Mouse (Mus musculus) cerebellum, adult 9-11 months (tissue): ENCODE measurements around the gene Ccdc85c.

Experiments used
- DNase-seq: peaks from one replicate; pipeline ENCODE4 v3.0.0; 2022

Gene Ccdc85c

DNA sequence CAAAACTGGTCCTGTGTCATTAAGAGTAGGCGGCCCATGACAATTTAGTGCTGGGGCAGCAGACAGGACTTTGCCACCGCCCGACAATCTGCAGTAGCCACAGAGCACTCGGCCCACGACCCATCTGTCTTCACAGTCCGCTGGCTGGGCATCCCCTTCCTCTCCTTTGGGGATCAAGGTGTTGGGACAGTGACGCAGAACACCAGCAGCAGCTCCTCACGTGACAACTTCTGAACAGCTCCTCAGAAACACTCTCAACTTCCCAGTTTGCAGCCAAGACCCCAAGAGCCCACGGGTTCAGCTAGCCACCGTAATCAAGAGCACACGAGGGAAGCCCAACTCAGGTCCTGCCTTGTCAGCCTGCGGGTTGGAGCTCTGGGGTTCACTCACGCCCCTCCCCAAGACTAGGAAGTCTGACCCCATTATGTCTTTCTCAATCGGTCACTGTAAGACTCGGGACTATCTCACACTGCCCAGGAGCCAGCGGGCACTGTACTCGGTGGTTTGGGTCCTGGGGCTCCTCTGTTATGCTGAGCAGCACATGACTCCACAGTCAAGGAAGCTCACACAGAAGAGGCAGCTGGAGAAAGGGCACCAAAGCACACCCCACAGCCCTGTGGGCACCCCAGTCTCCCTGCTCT is 36.7 kb downstream of the Ccdc85c start:
- no peak for DNase-seq

- DNase-seq = peak; percentile 74
These were observed 37.8 kb downstream of the Ccdc85c start for GRCm38 (mm10) chr12:108237300-108238006.

- DNase-seq = no peak
These were observed 39.2 kb downstream of the Ccdc85c start for GRCm38 (mm10) chr12:108235976-108236555.

- DNase-seq = peak; percentile 72
These were observed 40.2 kb downstream of the Ccdc85c start for GRCm38 (mm10) chr12:108234832-108235602.

GRCm38 (mm10) chr12:108233736-108234135 is 41.5 kb downstream of the Ccdc85c start:
- DNase-seq = peak; percentile 66

DNA sequence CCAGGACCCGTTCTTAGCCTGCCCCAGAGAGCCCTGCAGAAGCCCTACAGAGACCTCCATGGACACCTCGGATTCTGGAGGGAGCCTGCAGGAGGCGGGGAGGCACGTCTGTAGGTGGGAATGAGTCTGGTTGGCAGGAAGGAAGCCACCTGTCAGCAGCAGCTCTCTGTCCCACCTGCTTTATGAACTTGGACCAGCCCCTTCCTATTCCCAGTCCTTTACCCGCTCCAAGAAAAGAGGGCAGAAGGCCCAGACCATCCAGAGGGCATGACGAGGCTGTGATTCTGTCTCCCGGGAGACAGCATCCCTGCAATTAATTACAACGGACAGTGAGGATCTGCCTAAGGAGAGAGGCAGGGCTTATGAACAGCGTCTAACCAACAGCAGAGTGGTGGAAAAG is 43.3 kb downstream of the Ccdc85c start:
- peak; percentile 81 for DNase-seq

DNA sequence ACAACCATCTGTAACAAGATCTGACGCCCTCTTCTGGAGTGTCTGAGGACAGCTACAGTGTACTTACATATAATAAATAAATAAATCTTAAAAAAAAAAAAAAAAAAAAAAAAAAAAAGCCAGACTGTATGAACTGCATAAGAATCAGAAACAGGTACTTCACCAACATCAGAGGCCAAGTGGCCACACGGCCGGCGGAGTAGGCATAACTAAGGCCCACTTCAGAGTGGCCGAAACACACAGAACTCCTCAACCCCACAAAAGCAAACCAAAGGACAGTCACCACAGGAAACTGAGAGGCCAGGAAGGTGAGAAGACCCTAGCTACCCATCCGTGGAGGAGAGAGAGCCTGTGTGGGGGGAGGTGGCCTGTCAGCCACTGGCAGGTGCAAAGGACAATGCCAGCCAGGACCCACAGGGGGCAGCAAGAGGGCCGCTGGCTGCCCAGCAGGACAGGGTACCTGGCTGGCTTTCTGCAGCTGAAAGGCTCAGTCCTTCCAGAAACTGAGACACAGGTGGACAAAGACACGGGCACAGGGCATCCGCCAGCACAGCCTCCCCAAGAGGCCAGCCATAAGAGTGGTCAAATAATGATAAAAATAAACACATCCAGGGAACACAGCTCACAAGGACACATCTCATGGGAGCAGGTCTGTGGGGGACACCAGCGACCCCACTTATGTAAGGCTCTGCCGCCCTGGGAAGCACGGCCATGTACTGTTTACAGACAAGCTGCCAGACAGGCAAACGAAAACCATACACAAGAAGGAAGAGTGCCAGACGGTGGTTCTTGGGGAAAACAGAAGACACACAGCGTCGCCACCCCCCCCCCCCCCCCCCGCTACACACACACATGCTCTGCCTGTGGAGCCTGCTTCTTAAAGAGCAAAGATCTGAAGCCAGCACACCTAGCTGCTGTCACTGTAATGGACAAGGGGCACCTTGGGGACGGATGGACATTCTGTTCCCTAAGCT is 44.1 kb downstream of the Ccdc85c start:
- peak; percentile 89 for DNase-seq

DNA sequence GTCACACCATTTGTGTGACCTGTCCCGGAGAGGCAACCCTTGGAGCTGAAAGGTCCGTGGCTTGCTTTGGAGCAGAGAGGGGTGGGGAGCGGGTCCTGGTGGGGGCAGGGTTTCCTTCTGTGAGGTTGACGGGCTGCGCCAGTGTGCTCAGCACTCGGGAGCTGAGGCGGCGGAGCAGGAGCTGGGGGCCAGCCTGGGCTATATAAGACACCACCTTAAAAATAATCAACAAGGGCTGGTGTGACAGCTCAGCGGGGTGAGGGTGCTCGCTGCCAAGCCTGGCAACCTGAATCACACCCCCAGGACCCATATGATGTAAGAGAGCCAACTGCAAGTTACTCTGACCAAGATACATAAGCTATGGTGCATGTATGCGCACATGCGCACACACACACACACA is 45.1 kb downstream of the Ccdc85c start:
- peak; percentile 72 for DNase-seq

- peak; percentile 76 for DNase-seq
These were observed 47.7 kb downstream of the Ccdc85c start for GRCm38 (mm10) chr12:108227527-108227926.

GRCm38 (mm10) chr12:108226941-108227340 is 48.3 kb downstream of the Ccdc85c start:
- peak; percentile 90 for DNase-seq

DNA sequence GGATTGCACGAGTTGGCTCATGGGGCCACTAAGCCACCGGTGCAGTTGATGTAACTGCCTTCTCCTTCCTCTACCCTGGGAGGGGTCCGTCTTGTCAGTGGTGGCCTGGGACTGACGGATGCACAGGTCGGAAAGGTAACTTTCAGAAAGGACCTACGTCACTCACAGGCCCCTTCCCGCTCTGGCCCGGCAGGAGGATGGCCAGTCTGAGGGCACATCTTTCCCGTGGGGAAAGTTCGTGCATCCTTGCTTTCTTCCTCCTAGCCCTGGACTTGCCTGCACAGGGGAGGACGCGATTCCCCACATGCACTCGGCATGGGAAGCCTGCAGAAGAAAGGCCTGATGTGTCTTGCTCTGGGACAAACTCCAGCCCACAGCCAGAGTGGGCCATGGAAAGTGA is 49.0 kb downstream of the Ccdc85c start:
- peak; percentile 70 for DNase-seq

DNA sequence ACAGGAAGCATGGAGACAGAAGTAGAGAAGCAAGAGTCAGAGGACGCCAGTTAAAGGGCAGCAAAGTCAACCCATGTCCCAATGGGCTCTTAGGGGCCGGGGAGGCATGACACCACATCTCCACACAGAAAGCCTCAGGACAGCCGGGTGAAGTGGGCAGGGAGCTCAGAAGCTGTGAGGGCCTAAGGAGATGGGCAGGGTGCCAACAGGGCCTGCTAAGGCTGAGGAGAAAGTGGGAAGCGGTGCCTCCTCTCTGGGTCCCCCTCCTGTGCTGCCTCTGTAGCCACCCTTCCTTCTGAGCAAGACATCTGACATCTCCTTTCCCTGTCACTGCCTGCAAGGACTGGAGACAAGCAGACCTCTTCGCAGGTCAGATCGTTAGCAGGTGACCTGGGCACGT is 49.4 kb downstream of the Ccdc85c start:
- peak; percentile 79 for DNase-seq

DNA sequence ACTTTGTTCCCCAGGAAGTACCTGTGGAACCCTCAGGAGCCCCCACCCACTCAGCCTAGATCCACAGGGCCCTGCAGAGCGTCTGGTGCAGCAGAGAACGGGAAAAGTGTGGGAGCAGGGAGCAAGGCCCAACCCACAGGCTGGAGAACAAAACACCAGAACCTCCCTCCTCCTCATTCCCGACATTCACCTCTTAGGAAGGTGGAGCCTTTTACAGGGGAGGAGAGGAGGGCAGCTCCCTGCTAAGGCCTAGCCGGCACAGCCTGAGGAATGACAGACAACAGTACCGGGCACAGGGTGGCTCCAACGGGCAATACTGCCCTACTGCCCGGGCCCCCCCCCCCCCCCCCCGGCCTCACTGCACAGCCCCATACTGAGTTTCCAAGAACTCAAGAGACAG is 51.9 kb downstream of the Ccdc85c start:
- DNase-seq = no peak

GRCm38 (mm10) chr12:108221712-108222111 is 53.5 kb downstream of the Ccdc85c start:
- DNase-seq = peak; percentile 70

DNA sequence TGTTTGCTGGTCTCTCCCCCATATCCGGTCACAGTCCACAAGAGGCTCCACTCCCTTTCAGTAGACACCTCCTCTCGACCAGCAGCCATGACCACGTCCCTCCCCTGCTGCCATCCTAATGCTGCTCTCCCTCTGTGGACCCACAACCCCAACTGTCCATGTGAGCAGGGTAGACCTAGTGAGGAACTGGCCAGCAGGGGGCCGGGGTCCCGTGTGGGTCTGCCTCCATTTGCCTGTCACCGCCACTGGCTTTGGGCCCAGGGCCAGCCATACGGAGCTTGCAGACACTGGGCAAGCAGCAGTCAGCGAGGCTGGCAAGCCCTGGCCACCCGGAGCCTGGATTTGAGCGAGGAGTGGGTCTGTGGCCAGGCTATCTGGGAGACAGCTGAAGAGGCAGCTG is 54.0 kb downstream of the Ccdc85c start:
- DNase-seq = peak; percentile 77

DNA sequence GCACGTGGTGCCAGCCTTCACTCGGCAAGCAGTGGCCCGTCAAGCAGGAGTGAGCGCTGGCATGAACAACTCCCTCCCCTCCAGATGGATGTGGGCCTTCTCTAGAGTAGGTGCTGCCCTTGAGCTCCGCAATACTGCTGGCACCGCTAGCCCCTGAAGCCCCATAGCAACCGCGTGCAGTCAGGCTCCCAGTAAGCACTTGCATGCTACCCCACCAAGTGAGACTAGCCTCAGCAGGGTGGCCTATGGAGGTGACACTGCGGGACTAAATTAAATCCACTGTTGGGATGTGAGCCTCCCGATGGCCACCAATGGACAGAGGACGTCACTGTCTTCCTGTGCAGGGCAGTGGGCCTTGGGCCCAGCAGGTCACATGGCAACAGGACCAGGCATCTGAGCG is 54.6 kb downstream of the Ccdc85c start:
- peak; percentile 72 for DNase-seq

GRCm38 (mm10) chr12:108219825-108220616 is 55.2 kb downstream of the Ccdc85c start:
- DNase-seq = peak; percentile 47

DNA sequence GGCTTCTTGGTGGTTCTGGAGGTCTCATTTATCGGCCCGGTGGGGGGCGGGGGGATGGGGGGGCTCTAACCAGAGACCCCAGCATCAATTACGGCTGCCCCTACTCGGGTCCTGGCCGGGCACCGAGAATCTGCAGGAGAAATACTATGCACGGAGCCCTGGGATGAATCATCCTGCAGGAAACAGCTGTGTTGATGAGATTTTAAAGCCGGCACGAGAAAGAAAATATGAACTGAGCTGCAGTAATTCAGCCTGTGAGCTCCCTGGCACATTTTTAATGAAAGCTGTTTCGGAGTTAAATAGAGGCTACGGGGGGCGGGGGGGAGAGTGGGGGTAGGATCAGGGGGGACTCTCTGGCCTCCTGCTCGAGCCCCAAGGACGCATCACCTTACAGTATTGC is 56.1 kb downstream of the Ccdc85c start:
- DNase-seq = no peak

DNA sequence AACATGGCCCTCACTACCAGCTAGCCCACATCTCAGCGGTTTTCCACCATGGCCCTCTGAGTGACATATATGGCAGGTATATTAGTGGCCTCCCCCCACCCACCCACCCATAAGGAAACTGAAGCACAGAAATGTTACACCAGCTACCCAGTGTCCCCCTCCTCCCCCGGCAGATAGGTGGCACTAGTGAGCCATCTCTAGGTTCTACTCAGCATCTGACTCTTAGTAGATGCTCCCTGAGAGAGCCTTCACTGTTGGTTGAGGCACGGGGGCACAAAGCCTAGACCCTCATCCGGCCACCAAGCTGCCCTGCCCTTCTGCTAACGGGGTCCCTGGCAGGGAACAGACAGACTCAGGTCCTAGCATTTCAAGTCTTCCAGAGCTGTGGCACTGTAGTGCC is 57.7 kb downstream of the Ccdc85c start:
- DNase-seq = peak; percentile 77

- DNase-seq = peak; percentile 61
These were observed 58.4 kb downstream of the Ccdc85c start for GRCm38 (mm10) chr12:108216611-108217370.

GRCm38 (mm10) chr12:108215090-108215489 is 60.1 kb downstream of the Ccdc85c start:
- DNase-seq = peak; percentile 31
